Mouse (Mus musculus) CH12F3 (cell line): Measurements from ENCODE around the gene Kdm2a.
"Not testable (repeated sequence)": the region's sequence is repeated elsewhere in the genome, so short reads cannot be mapped to it uniquely, and the experiment has no call there.

Experiments used
- in situ Hi-C: fragments of 300-500 bp; cut with MboI; formaldehyde crosslinking; loops from 2 replicates; pipeline ENCODE4 v1.14.3; 2020; ENCODE audit warnings: low sequenced_read_pairs

Gene Kdm2a

DNA sequence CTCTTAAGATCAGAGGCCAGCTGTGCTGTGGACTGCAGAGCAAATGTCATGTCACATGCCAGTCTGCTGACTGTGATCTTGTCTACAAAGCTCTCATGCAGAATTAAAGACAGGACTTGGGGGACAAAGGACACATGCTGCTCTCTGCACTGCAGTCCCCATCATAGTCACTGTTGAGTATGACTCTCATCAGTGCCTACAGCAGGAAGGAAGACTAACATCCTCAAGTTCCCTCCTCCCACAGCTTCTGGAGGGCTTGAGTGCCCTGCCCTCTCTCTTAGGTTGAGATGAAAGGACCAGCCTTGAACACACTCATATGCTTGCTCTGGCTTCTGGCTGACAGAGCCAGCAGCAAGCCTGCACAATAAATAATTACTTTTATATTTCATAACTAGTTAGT is 19.6 kb upstream of the Kdm2a start:
- in situ Hi-C loops, result no loop called here

DNA sequence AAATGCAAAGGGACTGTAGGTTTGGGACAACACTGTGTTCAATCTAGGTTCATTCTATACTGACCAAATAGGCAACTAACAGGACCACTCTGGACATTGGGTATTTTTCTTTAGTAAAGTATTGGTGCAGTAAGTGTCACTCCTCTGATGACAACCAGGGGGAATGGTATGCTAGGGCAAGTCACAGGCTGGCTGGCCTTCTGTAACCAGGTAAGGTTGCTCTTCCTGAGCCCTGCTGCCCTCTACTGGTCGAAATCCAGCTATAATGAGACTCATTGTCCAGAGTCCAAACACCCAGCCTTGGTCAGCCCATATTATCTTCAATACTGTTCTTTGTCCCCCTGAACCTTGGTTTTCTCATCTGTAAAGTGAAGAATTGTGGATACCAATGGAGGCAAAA is 19.1 kb upstream of the Kdm2a start:
- in situ Hi-C loops, result no loop called here

DNA sequence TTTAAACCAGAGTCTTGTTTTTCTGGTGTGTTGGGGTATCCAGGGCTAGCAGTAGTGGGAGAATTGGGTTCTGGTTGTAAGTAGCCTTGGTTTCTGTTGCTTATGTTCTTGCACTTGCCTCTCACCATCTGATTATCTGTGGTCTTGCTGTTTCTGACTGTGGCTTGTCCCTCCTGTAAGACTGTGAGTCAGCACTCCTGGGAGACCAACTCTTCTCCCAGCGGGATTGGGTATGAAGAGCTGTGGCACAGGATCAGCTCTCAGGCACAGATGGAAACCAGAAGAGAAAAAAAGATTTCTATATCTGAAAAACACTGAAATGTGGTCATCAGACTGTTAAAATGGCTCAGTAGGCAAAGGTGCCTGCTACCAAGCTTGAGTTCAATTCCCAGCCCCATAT is 16.5 kb upstream of the Kdm2a start:
- in situ Hi-C loops, result no loop called here

DNA sequence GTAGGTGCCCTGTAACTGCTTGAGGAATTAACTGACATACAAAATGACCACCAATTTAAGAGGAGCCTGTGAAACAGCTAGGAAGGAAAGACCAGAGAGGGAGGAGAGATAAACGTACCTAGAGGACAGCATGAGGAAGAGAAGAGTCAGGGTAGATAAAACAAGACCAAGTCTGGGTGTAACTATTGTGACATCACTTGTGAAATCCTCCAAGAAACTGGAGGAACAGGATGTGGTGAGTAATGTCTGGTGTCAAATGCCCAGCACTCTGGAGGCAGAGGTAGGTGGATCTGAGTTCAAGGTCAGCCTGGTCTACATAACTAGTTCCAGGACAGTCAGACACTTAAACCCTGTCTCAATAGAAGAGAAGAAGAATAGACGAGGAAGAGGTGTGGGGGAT is 11.0 kb upstream of the Kdm2a start:
- in situ Hi-C loops, result no loop called here

DNA sequence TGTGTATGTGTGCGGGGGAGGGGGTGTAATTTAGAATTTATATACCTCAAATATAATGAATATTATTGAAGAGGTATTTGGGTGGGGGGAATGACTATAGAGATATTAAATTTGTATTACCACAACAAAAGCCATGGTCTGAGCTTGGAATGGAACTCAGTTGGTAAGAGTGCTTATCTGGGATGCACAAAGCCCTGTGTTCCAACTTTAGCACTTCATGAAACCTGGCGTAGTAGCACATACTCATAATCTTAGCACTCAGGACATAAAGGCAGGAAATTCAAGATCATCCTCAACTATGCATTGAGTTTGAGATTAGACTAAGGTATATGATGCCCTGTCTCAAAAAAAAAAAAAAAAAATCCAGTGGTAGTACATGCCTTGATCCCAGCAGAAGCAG is 6.8 kb upstream of the Kdm2a start:
- in situ Hi-C loops, result no loop called here

DNA sequence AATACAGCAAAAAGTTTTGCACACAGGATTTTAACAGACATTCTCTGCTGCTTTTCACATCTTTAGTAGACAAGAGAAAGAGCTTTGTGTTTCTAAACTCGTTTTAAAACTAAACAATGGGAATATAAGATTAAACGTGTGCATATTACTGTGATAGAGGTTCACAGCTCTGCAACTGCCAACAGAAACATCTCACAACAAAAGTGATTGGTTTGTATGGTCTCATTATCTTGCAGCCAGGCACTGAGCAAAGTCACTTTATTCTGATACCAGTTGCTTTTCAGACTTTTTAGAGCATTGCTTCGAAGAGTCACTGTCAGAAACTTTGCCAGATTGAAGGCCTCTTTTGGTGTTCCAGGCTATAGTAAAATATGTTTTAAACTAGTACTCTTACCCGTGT is 874 bp upstream of the Kdm2a start:
- in situ Hi-C loops, result no loop called here

DNA sequence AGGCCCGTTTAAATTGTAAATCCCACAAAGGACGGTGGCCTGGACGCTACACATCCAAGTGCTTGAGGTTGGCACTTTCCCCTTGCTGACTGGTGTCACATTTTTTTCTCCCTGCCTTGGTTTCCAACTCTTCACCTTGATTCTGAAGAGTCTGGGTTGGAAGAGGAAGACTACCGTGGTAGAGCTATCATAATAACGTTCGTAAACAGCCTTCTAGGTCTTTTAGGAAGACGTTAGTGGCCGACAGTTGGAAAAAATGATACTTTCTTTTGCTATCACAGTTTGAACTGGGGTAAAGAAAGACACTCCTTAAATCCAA is 504 bp upstream of the Kdm2a start:
- in situ Hi-C loops, result no loop called here

DNA sequence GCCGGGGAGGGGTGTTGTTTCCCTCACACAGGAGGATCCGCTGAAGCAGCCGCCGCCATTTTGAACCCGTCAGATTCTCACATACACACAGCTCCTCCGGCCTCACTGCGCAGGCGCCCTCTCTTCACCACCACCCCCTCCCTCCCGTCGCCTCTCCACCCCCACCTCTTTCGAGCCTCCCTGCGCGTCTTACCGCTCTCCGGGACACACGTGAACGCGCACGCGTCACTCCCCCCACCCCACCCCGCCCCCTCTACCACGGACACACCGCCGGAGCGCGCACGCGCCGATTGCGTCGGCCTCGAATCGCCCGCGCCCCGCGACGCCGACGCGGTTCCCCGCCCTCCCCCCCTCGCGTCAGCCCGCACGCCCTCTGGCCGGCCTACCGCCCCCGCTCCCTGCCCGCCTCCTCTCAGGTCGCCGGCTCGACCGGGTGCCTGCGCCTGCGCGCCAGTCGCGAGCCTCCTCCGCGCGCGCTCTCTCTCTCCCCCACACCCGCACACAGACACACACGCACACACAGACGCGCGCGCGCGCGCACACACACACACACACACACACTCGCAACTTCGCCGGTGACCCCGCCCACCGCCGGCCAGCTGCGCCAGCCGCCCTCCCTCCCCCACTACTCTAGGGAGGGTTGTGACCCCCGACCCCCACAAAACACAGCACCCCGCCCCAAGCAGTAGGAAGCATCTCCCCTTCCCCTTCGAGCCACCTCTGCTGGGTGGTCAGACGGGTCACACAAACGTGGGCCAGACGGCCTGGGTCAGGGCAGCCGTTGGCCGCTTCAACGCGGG is 887 bp downstream of the Kdm2a start:
- in situ Hi-C loops, result no loop called here

DNA sequence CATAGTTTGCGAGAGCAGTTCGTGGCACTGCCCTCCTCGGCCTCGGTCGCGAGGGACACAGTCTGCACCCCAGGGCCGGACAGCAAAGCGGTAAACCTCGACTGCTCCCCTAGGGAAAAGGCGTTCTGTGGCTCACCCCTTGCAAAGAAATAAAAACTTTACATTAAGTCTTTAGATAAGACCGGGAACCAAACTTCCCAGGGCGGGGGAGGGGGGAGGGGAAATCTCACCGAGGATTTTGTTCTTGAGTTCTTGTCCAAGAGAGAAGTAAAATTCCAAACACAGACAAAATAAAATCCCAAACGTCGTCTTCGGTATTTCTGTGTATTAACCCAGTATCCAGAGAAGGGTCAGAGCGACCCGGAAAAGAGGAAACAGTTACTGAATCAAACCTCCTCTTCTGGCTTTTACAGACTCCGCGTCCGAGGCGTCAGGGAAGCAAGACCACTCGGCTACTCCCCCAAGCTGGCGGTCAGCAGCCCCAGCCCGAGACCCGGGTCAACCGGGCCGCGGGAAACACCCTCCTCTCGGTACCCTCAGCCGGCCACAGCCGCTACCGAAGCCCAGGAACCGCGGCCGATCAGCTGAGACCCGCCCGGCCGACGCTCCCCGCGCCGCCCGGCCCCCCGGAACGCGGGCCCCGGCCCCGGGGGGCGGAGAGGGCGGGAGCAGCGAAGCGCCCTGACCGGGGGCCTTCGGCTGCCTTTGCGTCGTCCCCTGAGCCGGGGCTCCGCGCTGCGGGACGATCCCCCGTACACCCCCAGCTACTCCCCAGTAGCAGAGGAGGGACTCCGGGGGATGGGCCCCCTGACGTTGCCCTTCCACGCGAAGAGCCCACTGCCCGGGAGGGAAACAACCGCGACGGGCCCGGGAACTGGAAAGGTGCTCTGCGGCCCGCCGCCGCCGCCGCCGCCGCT is 1.7 kb downstream of the Kdm2a start:
- in situ Hi-C loops, result no loop called here

DNA sequence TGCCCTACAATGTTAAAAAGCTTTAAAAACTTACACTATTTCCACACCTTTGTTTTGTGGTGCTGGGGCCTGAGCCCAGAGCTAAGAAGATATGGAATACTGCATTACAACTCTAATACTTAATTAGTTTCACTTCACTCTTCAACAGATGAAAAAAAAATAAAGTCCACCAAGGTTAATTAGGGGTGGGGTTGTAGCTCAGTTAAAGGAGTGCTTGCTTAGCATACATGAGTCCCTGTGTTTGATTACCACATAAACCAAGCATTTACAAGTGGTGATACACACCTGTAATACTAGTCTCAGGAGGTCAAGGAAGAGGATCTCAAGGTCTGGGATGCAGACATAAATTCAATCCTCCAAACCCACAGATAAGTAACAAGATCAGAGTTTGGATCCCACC is 10.8 kb downstream of the Kdm2a start:
- in situ Hi-C loops, result no loop called here

DNA sequence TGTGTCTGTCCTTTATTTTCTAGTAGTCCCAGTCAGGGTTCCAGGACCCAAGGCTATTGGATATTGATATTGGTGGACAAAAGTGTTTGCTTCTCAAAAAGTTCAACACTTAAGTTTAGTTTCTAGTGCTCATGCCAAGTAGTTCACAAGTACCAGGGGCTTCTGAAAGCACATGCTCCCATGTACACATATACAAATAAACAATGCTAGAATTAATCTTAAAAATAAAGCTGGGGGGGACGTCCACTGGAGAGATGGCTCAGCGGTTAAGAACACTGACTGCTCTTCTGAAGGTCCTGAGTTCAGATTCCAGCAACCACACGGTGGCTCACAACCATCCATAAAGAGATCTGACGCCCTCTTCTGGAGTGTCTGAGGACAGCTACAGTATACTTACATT is 13.1 kb downstream of the Kdm2a start:
- in situ Hi-C loops, result no loop called here

DNA sequence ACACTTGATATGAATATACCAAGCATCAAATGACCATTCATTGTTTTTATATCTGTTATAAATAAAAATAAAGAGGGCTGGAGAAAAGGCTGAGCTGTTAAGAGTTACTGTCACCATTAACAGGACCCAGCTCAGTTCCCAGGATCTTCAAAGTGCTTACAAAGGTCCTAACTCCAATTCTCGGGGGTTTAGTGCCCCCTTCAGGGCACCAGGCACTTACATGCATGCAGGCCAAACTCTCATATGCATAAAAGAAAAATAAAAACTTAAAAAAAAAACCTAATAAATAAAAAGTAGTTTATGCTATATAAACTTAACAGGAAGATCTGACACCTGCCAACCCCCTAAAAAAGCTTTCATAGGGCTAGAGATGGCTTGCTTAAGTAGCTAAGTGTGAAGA is 13.8 kb downstream of the Kdm2a start:
- in situ Hi-C loops, result no loop called here

DNA sequence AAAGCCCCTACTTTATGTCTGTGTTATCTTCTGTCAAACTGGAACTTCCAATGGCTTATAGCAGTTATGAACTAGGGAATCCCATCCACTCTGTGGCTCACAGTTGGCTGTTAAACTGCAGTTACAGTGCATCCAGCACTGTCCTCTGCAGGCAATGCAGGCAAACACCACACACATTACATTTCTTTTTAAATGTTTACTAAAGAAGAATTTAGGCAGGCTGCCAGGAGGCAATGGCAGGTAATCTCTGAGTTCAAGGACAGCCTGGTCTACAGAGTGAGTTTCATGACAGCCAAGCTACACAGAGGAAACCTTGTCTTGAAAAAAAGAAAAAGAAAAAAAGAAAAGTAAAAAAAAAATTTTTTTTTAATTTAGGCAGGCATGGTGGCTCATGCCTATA is 14.8 kb downstream of the Kdm2a start:
- in situ Hi-C loops, result no loop called here

DNA sequence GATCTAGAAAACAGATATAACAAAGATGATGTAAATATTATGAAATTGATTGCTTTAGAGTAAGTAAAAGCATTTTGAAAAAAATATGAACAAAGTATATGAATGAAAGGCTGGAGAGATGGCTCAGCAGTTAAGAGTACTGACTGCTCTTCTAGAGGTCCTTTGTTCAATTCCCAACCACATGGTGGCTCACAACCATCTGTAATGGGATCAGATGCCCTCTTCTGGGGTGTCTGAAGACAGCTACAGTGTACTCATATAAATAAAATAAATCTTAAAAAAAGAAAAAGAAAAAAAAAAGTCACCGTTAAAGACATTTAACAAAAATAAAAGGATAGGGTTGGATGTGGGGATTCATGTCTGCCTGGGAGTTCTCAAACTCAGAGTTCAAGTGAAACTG is 15.8 kb downstream of the Kdm2a start:
- in situ Hi-C loops, result not testable (repeated sequence)

DNA sequence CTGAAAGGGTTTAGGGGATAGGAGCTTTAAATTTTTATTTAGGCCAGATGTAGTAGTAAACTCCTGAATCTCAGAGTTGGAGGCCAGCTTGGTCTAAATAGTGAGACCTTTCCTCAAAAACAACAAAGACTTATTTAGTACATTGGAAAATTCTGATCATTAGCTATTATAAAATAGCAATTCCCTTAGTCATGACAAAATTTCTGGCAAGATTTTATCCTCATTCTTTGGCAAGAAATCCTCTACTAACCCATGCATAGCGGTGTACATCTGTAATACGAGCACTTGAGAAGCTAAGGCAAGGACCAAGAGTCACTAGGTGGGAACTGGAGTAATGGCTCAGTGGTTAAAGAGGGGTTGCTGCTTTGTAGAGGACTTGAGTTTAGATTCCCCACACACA is 27.4 kb downstream of the Kdm2a start:
- in situ Hi-C loops, result no loop called here

DNA sequence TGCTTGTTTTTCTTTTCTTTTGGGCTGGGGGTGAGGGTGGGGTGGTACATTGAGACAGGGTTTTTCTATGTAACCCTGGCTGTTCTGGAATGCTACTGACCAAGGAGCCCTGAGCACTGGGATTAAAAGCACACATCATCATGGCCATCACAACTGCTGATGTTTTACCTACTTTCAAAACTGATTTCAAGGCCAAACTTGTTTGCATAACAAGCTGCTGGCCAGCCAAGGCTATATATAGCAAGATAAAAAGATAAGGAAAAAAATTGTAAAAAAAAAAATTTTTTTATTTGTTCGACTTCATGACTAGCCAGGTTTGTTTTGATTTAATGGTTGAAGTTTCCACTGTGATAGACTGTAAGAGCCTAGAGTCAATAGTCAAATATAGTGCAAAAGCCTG is 27.8 kb downstream of the Kdm2a start:
- in situ Hi-C loops, result no loop called here

DNA sequence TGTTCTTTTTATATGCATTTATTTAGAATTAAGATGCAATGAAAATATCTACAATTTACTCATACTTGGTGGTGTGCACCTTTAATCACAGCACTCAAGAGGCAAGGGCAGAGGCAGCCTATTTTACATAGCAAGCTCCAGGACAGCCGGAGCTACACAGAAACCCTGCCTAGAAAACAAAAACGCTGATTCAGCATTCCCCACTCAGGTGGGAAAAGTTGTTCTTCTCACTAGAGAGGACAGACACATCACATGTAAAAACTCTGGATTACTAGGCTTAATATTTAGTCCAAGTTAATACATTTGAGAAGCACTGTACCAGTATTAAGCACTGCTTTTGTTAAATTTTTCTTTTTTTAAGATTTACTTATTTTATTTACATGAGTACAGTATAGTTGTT is 48.6 kb downstream of the Kdm2a start:
- in situ Hi-C loops, result no loop called here

DNA sequence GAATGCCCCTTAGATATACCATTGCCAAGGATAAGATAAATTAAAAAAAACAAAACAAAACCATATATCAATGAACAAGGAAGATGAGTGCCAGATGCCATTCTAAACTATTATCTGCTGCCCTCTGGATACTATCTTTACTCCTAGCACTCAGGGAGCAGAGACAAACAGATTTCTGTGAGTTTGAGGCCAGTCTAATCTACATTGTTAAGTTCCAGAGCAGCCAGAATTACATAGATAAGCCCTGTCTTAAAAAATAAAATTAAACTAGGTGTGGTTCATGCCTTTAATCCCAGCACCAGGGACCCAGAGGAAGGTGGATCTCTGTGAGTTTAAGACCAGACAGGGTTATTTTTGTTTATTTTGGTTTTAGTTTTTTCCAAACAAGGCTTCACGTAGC is 51.6 kb downstream of the Kdm2a start:
- in situ Hi-C loops, result no loop called here

DNA sequence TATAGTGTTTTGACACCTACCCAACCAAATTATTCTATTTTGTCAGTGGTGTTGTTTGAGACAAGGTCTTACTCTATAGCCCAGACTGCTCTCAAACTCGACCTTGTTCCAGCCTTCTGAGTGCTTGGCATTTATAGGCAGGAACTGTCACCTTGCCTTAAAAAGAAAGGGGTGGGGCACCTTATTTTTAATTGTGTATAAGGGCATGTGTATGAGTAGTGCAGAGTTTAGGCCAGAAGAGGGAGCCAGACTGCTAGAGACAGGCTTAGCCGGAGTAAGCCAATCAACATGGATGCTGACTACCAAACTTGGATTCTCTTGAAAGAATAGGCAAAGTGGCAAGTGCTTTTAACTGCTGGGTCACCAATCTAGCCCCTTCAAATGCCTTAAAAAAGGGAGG is 59.9 kb downstream of the Kdm2a start:
- in situ Hi-C loops, result no loop called here

DNA sequence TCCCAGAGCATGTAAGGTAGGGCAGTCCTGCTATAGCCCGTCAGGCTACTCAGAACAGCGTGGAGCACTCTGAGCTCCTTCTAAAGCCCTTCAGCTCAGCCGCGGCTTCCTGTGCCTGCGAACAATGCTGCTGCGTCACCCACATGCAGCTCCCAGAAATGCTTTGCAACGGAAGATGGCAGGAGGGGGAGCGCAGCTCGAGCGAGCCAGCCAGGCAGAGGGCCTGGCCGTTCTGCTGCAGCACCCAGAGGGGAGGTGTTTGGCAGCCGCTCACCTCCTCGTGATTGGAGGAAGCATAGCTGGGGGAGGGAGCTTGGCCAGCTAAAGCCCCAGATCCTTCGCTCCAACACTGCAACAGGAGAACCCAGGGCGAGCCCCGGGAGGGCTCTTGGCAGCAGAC is 64.3 kb downstream of the Kdm2a start:
- in situ Hi-C loops, result no loop called here

DNA sequence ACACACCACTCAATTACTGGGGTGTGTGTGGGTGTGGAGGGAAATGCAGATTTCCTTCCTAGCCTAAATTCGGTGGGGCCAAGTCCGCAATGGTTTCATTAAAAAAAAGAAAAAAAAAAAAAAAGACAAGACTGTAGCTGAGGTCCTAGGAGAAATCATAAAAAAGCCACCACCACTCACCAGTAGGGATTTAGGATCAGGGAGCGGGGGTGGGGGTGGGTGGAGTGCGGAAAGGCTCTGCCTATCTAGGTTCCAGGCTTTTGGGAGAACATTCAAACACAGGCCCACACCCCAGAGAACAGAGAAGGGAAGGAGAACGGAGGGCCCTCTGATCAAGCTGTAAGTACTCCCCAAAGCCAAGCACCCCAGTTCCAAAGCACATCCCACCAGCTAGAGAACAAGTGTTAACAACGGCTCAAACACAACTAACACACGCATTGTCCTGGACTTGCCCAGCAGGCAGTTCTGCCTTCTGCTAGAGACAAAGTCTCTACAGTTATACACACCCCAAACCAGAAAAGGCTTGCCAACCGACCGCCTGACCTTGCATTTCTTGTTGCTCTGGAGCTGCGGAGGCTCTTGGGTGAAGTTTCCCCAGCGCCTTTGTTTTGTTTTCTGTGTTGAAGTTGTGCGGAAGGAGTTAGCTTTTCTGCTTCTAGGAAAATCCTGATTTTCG is 64.8 kb downstream of the Kdm2a start:
- in situ Hi-C loops, result no loop called here

DNA sequence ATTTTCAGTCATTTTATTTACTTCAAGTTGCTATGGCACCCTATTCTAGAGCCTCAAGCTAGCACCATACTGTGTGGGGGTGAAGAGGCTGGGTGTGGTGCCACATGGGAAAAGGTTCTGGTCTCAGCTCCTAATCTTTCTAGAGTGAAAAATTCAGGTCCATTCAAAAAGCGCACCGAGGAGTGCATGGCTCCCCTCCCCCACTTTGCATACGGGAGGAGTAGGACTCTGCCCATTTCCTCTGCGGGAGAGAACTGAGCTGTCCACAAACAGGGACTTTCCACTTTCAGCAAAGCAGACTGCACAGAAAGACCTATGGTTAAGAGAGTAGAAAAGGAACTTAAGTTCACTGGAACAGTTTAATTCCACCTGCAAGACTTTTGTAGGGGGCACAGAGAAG is 65.4 kb downstream of the Kdm2a start:
- in situ Hi-C loops, result no loop called here
